Mouse (Mus musculus): ENCODE results near the gene Pdgfb. TPM values are rescaled to one million over a fixed set of nuclear protein-coding genes. Genes with fewer than 3 reads are reported as not detected.

The Pdgfb gene
- total and polyA plus RNA-seq, 3 experiments = not detected

DNA sequence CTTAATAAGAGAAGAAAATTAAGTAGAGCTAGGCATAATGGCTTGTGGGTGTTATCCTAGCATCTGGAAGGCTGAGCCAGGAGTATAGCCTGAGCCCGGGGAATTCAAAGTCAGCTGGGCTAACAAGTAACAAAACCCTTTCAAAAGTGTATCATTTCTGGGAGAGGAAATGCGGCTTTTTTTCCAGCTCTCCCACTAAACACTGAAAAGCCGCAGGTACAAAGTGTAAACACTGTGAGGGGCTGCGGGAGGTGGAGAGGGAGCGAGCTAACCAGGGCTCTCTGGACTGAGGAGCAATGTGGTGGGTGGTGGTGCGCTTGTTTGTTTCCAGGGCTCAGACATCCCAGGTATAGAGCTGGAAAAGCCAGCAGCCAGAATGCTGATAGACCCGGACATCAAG lies 50.4 kb downstream of the Pdgfb start:
- Histone ChIP-seq H3K4me1 (ENCODE audit: control insufficient read depth in 1 of 2, insufficient read depth in 2 of 2) (no peaks in the 10 kb centered on the region), H3K36me3 (replicated peaks in 1 of 2; ENCODE audit: control insufficient read depth in 1 of 2, insufficient read depth in 1 of 2, low read length in 1 of 2) (no peaks in the 10 kb centered on the region), H3K4me3 (replicated peaks in 1 of 3; ENCODE audit: low read depth in 2 of 3, low read length in 2 of 3, poor library complexity in 1 of 3) (no peak overlapping the region), H3K9ac (ENCODE audit: insufficient read depth, low read depth) (no peak overlapping the region), H3K4me2 (ENCODE audit: insufficient read depth, low read depth, poor library complexity, severe bottlenecking) (no peak overlapping the region), H3K9me3 (replicated peaks; ENCODE audit: low read length) (no peaks in the 10 kb centered on the region), H3K27ac (ENCODE audit: insufficient read depth, low read depth) (no peak overlapping the region), H3K27me3 (replicated peaks) (peaks cover 16% of the 10 kb centered on the region), H3K79me2 (replicated peaks; ENCODE audit: control insufficient read depth, extremely low read depth, insufficient read depth, poor library complexity, severe bottlenecking) (no peaks in the 10 kb centered on the region)
- TF ChIP-seq MAZ (IDR thresholded peaks at IDR 0.05; ENCODE audit: low read depth, low read length) = no peak
- no peak for TF ChIP-seq NRF1 (IDR thresholded peaks at IDR 0.05; ENCODE audit: low read depth, low read length)
- no peak for TF ChIP-seq MAFK (IDR thresholded peaks at IDR 0.05; ENCODE audit: insufficient replicate concordance, low read length)
- no peak for TF ChIP-seq USF2 (conservative IDR thresholded peaks at IDR 0.05; ENCODE audit: low read depth, low read length)
- no peak for TF ChIP-seq ZC3H11A (IDR thresholded peaks at IDR 0.05; ENCODE audit: low read depth, low read length)
- TF ChIP-seq ELF1 (IDR thresholded peaks at IDR 0.05; ENCODE audit: low read depth, low read length) = no peak
- TF ChIP-seq SMC3 (IDR thresholded peaks at IDR 0.05; ENCODE audit: low read depth, low read length) = no peak
- no peak for TF ChIP-seq ZMIZ1 (IDR thresholded peaks at IDR 0.05; ENCODE audit: low read depth, low read length)
- no peak for TF ChIP-seq POLR2AphosphoS2 (IDR thresholded peaks at IDR 0.05; ENCODE audit: low read depth, low read length)
- no peak for TF ChIP-seq GABPA (IDR thresholded peaks at IDR 0.05; ENCODE audit: insufficient replicate concordance, low read depth, low read length)
- no peak for TF ChIP-seq PAX5 (IDR thresholded peaks at IDR 0.05; ENCODE audit: low read length)
- no peak for TF ChIP-seq MYC (IDR thresholded peaks at IDR 0.05; ENCODE audit: low read depth, low read length)
- no peak for TF ChIP-seq JUND (conservative IDR thresholded peaks at IDR 0.05; ENCODE audit: low read depth, low read length)
- TF ChIP-seq RCOR1 (conservative IDR thresholded peaks at IDR 0.05; ENCODE audit: low read depth, low read length) = no peak
- no peak for TF ChIP-seq HCFC1 (IDR thresholded peaks at IDR 0.05; ENCODE audit: low read depth, low read length)
- no peak for TF ChIP-seq IRF4 (IDR thresholded peaks at IDR 0.05; ENCODE audit: low read depth, low read length)
- no peak for TF ChIP-seq KAT2A (IDR thresholded peaks at IDR 0.05; ENCODE audit: insufficient replicate concordance, low read length)
- no peak for TF ChIP-seq E2F4 (IDR thresholded peaks at IDR 0.05; ENCODE audit: insufficient replicate concordance, low read depth, low read length)
- dilution Hi-C loops (cut with MboI; ENCODE audit: extremely low pct_ligation_motif_present, extremely low pct_unique_long_range_greater_than_20kb, low sequenced_read_pairs) = no loop called here
- no peak for DNase-seq (ENCODE audit: extremely low read depth)
- in situ Hi-C loops (cut with MboI; ENCODE audit: low pct_ligation_motif_present, low pct_unique_long_range_greater_than_20kb, low sequenced_read_pairs) = loop anchor here (5.0 kb wide), 1 partner anchor 33 kb away; no protein-coding TSS in a partner anchor

DNA sequence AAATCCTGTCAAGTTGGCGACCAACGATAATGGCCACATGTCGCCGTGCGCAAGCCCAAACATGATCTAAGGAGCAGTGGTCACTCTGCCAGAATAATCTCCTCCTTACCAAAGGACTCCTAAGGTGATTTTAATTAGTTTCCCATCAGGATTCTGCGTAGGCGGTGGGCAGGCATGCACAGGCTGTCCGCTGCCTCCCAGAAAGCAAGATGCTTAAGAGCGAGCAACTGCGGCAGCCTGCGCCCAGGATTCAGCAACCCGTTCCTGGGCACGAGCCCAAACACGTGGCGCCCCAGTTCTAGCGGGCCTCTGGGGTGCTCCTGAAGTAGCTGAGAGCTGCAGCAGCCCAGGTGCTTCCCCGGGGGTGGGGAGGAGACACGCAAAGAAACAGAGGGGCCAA lies 52.1 kb downstream of the Pdgfb start:
- Histone ChIP-seq H3K27me3 (replicated peaks) (peaks cover 20% of the 10 kb centered on the region), H3K27ac (ENCODE audit: insufficient read depth, low read depth) (no peak overlapping the region)

More for the DNA sequence above, 52.1 kb downstream of the Pdgfb start:
- H3K9me3 ChIP-seq (replicated peaks; ENCODE audit: low read length) = no peaks in the 10 kb centered on the region
- in situ Hi-C loops (cut with MboI; ENCODE audit: low pct_ligation_motif_present, low pct_unique_long_range_greater_than_20kb, low sequenced_read_pairs) (loop anchor here (5.0 kb wide), 1 partner anchor 35 kb away; no protein-coding TSS in a partner anchor), dilution Hi-C loops (cut with MboI; ENCODE audit: extremely low pct_ligation_motif_present, extremely low pct_unique_long_range_greater_than_20kb, low sequenced_read_pairs) (no loop called here)
- no peak overlapping the region for H3K9ac ChIP-seq (ENCODE audit: insufficient read depth, low read depth)
- H3K79me2 ChIP-seq (replicated peaks; ENCODE audit: control insufficient read depth, extremely low read depth, insufficient read depth, poor library complexity, severe bottlenecking) = no peaks in the 10 kb centered on the region
- TF ChIP-seq USF2 (conservative IDR thresholded peaks at IDR 0.05; ENCODE audit: low read depth, low read length) (no peak), BHLHE40 (IDR thresholded peaks at IDR 0.05; ENCODE audit: low read depth, low read length) (no peak), NELFE (IDR thresholded peaks at IDR 0.05; ENCODE audit: low read depth, low read length) (no peak), PAX5 (IDR thresholded peaks at IDR 0.05; ENCODE audit: low read length) (no peak), MYC (IDR thresholded peaks at IDR 0.05; ENCODE audit: low read depth, low read length) (no peak), E2F4 (IDR thresholded peaks at IDR 0.05; ENCODE audit: insufficient replicate concordance, low read depth, low read length) (no peak), ZNF384 (IDR thresholded peaks at IDR 0.05; ENCODE audit: low read depth, low read length) (no peak), CHD2 (IDR thresholded peaks at IDR 0.05; ENCODE audit: low read length) (no peak)
- H3K4me3 ChIP-seq (replicated peaks in 1 of 3; ENCODE audit: low read depth in 2 of 3, low read length in 2 of 3, poor library complexity in 1 of 3) = no peak overlapping the region
- H3K4me1 ChIP-seq (ENCODE audit: control insufficient read depth in 1 of 2, insufficient read depth in 2 of 2) = peaks cover 0 to 10% of the 10 kb centered on the region in 2 experiments; a peak in 2 of 4 replicates
- no peak for DNase-seq (ENCODE audit: extremely low read depth)
- H3K4me2 ChIP-seq (ENCODE audit: insufficient read depth, low read depth, poor library complexity, severe bottlenecking) = no peak overlapping the region
- H3K36me3 ChIP-seq (replicated peaks in 1 of 2; ENCODE audit: control insufficient read depth in 1 of 2, insufficient read depth in 1 of 2, low read length in 1 of 2) = no peaks in the 10 kb centered on the region
